Mouse (Mus musculus) adrenal gland, adult (tissue): Measurements from ENCODE around the gene Gm11027.
"Not testable (repeated sequence)": the region's sequence is repeated elsewhere in the genome, so short reads cannot be mapped to it uniquely, and the experiment has no call there.

Source experiments
- DNase-seq, 2 experiments: peaks; one replicate each; pipeline ENCODE4 v3.0.0; 2022 to 2023; ENCODE audit warnings: low spot score in 1 of 2; ENCODE audit not compliant: inconsistent age in 2 of 2

Gene Gm11027

DNA sequence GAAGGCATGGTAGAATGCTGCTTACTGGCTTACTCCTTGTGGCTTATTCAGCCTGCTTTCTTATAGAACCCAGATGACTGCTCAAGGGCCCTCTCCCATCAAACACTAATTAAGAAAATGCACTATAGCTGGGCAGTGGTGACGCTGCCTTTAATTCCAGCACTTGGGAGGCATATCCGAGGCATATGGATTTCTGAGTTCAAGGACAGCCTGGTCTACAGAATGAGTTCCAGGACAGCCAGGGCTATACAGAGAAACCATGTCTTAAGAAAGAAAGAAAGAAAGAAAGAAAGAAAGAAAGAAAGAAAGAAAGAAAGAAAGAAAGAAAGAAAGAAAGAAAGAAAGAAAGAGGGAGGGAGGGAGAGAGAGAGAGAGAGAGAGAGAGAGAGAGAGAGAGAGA, at the start of gene Gm11027:
Gene Gm11027 (plus strand): TSS at position 301 of the 400 bp plus-strand sequence.
- not testable (repeated sequence) for DNase-seq

GRCm38 (mm10) chr12:116226289-116227057, 48.7 kb upstream of the Gm11027 start:
- DNase-seq, result no peak

- DNase-seq, result no peak
Measured at GRCm38 (mm10) chr12:116229451-116229850, 45.7 kb upstream of the Gm11027 start.

DNA sequence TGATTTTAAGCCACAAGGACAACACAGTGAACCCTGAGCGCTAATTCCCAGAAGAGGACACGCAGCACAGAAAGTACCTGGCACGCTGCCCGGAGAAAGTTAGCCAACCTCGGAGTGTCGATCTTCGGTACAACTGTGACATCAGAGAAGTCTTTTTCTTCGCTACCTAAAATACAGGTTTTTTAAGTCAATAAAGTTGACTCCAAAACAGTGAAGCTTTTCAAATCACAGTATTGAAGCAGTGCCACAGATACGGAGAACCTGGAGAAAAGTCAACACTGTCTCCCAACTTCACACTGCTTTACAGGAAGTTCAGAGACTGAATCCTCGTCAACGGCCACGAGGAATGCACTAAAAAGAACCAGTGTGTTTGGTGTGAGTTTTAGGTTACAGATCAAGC, 43.6 kb upstream of the Gm11027 start:
- DNase-seq, result peak; percentile 91 to 96

DNA sequence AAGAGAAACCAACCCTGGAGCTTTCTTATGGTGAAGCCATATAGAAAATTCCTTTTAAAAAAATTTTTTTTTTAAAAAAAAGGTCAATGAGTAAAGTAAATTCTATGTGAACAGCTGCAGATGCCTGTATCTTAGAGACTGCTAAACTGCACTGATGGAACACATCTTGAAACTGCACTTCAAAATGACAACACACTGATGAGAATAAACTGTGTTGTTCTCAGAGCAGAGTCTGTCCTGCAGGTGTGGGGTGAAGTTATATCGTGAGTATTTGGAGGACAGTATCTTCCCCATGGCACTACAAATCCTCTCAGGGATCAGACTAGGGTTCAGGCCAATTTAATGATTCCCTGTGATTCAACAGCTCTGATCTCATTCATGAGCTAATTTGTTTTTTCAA, 43.1 kb upstream of the Gm11027 start:
- peak in 1 of 2 experiments; percentile 47 for DNase-seq

DNA sequence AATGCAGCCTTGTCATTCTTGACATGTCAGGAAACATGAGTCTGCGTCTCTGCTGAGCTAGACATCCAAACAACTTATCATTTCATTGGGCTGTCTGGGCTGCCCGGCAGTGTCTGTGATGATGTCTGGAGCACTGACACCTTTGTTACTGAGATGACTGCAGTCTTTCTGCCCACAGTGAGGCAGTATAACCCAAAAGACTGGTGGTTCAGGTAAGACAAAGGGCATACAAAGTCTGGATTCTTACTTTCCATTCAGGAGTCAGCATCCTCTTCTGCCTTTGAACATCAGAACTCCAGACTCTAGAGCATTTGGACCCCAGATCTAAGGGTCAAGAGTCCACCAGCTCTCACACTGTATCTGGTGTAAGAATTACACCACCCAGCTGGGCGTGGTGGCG, 39.8 kb upstream of the Gm11027 start:
- no peak for DNase-seq

DNA sequence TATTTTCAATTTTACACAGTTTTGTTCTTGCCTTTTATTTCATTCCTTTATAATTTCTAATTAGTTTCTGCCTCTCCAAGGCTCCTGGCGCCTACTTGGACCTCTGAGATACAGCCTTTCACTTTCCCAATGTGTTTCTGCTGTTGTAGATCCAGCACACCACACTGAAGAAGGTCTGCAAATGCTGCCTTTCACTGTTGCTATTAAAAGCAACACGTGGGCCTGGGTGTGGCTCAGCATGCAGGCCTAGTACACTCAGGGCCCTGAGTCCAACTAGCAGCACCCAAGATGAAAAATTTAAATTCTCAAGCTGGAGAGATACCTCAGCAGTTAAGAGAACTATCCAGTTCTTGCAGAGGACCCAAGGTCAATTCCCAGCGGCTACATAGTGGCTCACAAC, 38.5 kb upstream of the Gm11027 start:
- no peak for DNase-seq

- no peak for DNase-seq
Measured at GRCm38 (mm10) chr12:116238370-116238769, 36.8 kb upstream of the Gm11027 start.

DNA sequence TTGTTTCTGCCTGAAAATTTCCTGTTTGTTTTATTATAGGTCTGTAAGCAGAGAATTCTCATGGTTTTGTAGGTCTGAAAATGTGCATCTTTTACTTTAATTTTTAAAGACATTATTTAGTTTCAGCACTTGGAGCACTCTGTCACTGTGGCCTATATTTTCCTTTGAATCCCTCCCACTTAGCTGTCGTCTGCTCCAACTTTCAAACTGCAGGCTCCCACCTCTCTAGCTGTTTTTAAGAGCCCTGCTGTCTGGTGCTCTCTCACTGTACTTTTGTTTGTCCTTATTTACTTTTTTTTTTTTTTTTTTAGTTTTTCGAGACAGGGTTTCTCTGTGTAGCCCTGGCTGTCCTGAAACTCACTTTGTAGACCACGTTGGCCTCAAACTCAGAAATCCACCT, 36.4 kb upstream of the Gm11027 start:
- DNase-seq, result no peak

- DNase-seq, result no peak
Measured at GRCm38 (mm10) chr12:116244601-116245000, 30.6 kb upstream of the Gm11027 start.

- no peak for DNase-seq
Measured at GRCm38 (mm10) chr12:116254652-116255051, 20.5 kb upstream of the Gm11027 start.

- DNase-seq, result no peak
Measured at GRCm38 (mm10) chr12:116255636-116256035, 19.6 kb upstream of the Gm11027 start.

- no peak for DNase-seq
Measured at GRCm38 (mm10) chr12:116258321-116258720, 16.9 kb upstream of the Gm11027 start.

- DNase-seq, result peak; percentile 92 to 97
Measured at GRCm38 (mm10) chr12:116262555-116263341, 12.4 kb upstream of the Gm11027 start, which contains the start of gene Wdr60. TSS of gene Wdr60 (minus strand) at chr12:116263022.

GRCm38 (mm10) chr12:116264756-116265155, 10.4 kb upstream of the Gm11027 start:
- DNase-seq, result no peak

DNA sequence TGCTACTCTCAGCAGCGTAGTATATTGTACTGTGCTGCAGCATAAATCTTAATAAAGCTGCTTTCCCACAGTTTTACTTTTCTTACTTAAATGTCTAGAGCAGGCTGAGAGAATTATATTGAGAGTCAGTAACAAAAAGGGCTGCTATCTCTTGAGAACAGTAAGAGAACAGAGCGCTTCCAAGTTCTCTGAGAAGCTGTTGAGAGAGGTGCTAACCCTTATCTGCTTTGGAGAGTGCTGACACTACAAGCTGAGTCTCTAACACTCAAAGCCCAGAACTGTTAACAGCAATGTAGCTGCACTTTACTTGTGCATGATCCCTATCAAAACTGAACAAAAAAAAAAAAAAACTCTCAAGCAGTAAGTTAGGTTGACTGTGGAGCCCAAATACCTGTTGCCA, 9.9 kb upstream of the Gm11027 start:
- no peak for DNase-seq

DNA sequence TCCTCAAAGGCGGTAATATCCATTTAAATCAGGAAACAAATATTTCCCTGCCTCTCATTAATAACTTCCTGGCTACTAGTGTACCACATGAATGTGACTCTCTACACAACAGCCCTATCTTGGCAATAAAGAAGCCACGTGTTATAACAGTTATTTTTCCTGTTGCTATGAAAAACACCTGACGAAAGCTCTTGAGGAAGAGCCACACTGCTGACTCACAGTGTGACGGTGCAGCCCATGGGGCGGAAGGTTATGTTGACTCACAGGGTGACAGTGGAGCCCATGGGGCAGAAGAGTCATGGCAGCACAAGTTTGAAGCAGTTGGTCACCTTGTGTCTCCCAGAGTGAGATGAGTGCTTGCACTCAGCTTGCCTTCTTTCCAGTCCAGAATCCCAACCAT, 5.7 kb upstream of the Gm11027 start:
- DNase-seq, result peak in 1 of 2 experiments; percentile 61

GRCm38 (mm10) chr12:116270538-116270937, 4.6 kb upstream of the Gm11027 start:
- DNase-seq, result no peak

GRCm38 (mm10) chr12:116271071-116271470, 4.1 kb upstream of the Gm11027 start:
- no peak for DNase-seq

GRCm38 (mm10) chr12:116273733-116274132, 1.5 kb upstream of the Gm11027 start:
- no peak for DNase-seq

DNA sequence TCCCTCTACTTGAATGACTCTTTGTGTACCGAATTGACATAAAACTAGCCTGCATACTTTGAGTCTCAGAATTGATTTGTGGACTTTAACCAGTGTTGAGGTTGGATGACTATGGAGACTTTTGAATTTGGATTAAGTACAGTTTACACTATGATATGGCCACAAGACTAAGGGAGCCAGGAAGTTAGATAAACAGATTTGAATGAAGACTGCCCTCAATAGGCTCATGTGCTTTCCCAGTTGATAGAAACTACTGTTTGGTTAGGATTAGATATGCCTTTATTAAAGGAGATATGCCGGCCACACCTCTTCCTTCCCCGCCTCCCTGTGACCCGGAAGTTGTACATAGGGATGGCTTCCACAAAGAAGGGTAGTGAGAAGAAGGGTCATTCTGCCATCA, 445 bp downstream of the Gm11027 start:
- no peak for DNase-seq

DNA sequence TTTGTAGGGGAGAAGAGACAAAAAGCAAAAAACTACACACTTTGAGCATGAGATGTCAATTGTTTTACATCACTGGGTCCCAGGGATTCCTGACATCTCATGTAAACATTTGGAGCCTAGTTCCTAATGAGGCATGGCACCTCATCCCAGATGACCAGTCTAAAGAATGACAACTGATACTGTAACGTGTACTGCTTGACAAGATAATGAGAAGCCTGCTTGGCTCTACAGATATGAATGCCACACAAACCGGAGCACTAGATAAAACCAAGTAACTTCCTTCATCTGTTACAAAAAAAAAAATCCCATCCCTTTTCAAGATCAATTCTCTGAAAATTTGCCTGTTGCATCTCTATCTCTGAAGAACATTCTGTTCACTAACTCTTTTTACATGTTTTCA, 1.8 kb downstream of the Gm11027 start:
- no peak for DNase-seq
